Mouse (Mus musculus): ENCODE data around the gene Dab1.

The Dab1 gene

DNA sequence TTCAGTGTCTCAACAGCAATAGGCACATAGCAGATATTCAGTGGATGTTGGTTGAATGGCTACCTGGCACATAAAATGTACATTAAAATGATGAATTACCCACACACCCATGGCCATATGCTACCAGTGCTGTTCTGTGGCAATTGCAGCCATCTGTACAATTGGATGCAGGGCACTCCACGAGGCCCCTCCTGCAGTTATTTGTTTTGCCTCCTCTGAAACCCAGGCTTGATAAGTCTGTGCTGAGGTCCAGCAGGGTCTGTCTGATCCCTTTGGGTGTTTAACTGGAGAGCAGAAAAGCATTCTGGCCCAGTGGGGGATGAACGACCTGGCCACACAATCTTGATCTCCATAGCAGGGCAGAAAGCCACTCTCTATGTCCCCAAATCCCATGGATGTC lies 796.3 kb downstream of the Dab1 start:
- DNase-seq = peak; percentile 73

DNA sequence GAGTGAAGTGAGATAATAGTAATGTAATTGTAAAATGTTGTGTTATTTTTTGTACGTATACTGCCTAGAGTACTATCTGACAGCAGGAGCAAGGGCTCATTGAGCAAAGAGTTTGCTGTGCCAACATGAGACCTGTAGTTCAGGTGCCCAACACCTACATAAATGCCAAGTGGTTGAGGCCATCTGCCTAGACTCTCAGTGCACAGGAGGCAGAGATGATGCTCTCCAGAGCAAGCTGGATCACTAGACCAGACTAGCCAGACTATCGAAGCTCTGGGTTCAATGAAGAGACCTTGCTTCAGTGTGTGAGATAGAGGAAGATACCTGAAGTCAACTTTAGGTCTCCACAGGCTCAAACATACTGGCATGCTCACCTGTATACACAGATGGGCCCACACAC lies 799.2 kb downstream of the Dab1 start:
- peak; percentile 83 for DNase-seq

DNA sequence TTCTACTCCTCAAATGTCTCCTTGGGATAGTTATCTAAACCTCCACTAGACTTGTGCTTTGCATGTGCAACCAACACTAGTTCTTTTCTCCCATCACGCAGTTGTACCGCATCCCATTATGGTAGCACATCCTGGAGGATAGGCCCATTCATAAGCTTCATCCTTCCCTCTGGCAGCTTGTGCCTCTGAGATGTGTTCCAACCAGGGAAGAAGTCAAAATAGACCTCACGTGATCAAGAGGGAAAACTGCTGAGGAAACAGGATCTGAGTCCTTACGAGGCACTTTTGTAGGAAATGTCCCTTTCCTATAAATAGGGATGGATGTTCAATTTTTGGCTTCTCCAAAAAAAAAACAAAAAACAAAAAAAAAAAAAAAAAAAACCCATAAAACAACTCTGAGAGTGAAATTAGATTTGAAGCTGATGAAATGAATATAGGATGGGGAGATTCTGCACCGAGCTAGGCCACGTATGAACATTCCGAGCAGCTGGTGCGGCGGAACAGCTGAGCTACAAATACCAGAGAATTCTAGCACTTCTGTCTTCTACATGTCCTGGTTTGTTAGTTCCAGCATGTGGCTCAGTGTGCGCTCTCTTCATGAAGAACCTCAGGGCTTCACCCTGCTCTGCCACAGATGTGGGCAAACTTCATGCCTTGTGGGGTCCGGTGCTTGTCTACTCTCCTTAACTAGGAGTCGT lies 802.0 kb downstream of the Dab1 start:
- no peak for DNase-seq

DNA sequence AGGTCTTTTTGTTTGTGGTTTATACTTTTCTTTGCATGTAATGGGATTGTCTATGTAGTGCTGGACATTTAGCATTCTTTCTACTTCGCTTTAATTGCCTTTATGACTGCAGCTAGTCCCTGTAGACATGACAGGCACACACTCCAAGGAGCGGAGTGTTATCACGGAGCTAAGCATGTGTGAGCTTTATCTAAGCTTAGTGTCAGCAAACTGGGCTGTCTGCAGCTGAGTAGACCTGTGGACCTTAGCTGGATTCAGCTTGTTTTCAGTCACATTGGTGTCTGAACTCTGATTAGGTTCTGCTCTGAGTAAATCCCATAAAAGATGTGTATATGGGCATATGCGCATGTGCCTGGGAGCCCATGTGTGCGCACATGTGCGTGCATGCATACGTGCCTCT lies 810.0 kb downstream of the Dab1 start:
- DNase-seq = no peak

DNA sequence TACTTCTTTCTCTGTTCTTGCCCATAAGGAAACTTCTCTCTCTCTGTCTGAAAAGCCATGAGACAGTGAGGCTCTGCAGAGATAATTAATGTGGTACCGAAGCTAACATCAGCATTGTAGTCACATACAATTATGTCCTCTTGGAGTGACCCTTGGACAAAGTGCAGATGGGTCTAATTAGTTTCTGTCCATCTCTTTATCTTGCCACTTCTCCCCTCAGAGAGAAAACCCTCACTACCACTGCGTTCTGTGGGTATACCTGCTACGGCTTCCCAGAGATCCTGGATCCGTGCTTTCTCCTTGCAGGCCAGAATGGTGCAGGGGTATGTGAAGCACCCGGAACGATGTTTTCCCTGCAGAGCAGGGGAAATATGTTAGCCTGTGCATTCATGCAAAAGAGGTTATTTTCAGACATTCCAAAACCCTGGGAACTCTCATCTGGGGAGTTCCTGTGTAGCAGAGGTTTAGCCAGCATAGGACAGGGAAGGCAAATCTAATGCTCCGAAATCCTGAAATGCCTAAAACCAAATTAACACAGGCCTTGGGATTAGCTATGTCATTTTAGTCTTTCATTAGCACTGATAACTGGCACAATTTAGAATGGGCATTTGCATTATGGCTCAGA lies 812.2 kb downstream of the Dab1 start:
- DNase-seq = no peak

DNA sequence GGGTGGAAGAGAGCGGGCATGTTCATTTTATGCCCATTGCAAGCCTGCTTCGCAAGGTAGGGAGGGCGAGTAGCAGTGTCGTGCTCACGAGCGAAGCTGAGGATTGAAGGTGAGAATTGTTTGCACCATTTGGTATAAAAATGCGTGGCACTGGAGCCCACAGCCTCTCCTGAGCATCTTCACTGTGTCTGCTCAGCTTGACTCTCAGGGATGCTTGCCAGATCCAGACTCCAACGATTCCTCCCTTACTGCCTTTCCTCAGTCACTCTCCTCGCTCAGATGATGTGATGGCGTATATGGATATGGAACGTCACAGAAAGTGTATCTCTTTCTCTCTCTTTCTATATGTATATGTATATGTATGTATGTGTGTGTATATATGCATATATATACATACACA lies 813.0 kb downstream of the Dab1 start:
- DNase-seq = no peak

DNA sequence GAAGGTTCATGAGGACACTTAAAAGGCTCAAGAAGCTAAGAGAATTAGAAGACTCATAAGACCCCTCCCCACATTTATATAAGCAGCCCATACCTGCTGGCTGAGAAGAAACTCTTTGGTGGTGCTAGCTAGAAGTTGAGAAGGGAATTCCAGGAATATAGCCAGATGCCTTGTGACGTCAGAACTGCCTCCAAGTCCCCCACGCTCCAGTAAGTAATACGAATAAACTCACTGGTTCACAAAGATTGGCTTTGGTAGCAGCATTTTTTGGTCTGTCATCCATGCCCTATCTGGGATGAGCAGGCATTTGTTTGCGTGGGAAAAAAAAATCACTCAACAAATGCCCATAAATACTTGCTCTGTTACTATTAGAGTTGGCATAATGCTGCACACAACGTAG lies 816.6 kb downstream of the Dab1 start:
- no peak for DNase-seq

DNA sequence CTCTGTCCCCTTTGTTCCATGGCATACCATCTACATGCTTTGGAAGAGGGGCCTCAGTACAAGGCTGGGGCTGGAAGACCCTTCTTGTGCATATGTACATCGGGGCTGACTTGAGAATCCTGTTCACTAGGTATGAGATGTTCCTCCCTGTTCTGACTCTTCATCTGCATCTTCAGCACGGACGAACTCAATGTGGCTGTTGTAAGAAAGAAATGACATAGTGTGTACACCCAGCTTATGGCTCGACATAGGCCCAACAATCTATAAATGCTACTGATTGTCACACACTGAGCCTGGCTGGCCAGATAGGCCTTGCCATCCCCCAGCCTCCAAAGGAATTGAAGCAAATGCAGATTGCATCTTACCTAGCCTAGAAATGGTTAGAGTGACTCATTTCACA lies 817.3 kb downstream of the Dab1 start:
- no peak for DNase-seq

DNA sequence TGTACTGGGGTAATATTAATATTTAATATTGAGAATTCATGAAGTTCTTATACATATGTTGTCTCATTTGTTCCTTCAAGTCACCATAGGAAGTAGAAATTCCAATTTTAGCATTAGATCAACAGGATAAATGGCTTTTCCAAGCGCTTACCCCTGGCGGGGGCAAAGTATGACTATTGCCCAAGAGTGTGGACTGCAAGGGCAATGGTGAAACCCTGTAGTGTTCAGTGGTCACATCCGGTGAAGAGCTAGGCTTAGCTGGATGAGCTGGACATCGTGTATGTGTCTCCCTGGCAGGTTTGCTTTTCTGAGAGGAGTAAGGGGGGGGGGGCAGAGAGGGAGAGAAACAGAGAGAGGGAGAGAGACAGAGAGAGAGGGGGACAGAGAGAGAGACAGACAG lies 819.6 kb downstream of the Dab1 start:
- DNase-seq = no peak

DNA sequence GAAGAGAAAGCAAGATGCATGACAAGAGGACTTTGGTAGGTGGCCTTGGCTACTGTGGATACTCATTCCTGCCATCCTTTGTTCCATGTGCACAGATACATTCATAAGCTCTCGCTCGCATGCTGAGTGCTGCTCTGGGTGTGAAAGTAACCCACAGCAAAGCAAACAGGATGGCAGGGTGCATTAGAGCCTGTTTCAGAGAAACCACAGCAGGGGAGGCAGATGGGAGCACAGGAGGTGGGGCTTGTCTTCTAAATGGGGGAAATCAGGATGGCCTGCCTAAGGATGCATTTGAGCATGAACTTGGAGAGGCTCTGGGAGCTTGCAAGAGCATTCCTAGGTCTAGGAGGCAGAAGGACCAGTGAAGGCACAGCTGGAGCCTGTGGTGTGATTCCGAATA lies 820.5 kb downstream of the Dab1 start:
- peak; percentile 74 for DNase-seq

DNA sequence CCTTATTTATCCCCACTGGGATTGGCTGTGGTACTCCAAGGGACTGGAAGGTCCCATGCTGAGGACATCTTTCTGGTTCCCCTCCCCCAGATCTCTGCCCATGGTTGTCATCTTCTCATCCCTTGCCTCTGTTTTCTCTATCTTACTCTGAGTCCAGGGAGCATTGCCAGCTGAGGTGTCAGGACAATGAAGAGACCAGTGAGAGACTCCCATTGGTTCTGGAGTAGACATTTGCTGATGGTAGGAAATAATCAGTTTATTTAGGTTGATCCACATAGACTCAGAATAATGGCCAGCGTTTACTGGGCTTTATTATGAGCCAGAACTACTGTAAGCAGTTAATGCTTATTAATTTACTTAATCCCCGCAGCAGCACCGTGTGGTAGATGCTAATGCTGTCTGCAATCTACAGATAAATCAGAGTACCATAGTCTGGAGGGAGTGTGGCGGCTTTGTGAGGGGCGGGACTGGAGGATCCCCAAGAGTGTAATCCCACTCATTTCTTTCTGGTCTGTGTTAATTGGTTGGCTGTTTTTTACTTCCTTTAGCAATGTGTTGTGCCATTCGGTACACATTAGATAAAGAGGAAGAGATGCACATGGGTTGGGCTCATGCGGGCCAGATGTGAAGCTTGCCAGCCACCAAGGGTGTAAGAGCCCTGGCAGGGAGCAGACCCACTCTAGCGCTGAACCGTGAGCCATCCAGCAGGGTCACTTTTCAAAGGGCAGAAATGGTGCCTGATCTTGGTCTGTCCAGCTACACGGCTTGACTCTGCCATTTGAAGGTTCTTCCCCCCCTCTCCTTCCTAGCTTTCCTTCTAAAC lies 824.0 kb downstream of the Dab1 start:
- DNase-seq = peak; percentile 47

DNA sequence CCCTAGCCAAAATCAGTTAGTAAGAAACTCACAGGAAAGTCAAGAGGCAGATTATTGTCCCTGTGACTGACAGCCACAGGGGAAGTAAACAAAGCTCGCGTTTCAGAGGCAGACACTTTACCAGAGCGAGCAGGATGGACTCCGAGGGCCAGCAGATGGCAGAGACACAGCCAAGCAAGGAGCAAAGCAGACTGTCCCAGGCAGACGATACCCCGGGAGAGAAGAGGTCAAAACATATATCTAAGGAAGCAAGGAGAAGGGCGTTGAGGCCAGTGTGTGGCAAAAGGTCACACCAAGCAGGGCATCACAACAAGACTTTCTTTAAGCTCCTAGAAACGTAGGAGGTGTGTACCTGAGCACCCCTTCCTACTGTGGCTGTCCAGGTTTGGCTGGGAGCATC lies 824.6 kb downstream of the Dab1 start:
- peak; percentile 76 for DNase-seq

DNA sequence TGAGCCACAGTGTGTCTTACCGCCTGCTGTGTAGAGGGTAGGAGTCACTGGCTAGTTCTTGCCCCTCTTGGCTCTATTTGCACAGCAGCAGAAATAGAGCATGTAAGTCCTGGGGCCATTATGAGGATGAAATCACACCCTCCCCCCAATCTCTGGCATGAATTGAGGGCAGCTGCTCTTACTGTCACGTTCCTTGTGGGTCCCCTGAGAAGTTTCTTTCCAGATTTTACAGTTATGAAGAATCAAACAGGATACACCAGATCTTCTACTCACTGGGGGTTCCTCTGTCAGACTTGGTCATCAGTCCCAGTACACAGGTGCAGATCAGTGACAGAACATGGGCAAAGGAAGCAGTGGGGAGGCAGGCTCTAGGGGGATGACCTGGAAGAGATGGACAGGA lies 825.8 kb downstream of the Dab1 start:
- DNase-seq = peak; percentile 59

DNA sequence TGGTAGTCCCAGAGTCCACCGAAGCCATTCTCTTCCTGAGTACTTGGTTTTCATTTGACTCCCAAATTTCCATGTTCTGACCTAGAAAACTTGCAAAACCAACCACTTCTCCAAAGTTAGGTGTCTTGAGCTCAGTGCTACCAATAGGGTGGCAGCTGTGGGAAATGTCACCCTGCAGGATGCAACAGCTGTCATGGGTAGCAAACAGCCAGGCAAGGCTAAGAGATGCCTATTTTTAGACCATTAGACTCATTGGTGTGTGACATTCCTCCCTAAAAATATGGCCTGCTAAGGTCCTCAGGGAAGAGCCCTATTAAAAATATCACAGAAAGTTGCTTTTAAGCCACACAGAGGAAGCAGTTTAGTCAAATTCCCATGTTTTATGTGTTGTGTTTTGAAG lies 829.0 kb downstream of the Dab1 start:
- DNase-seq = no peak

DNA sequence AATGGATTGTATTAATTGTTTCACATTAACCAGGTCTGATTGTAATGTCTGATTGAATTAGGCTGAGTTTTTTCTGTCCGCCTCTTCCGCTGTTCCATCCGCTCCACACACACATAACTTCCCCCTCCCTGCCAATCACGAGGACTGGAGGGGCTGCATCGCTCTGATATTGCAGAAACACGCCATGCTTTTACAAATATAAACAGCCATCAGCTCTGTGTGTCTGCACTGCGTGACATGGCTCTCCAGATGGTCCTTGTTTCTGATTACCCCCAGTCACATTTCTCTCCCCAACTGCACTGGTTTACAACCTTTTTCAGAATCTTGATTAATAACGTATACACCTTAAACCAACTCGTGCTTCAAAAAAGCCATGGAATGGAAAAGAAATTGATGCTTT lies 831.5 kb downstream of the Dab1 start:
- DNase-seq = no peak

DNA sequence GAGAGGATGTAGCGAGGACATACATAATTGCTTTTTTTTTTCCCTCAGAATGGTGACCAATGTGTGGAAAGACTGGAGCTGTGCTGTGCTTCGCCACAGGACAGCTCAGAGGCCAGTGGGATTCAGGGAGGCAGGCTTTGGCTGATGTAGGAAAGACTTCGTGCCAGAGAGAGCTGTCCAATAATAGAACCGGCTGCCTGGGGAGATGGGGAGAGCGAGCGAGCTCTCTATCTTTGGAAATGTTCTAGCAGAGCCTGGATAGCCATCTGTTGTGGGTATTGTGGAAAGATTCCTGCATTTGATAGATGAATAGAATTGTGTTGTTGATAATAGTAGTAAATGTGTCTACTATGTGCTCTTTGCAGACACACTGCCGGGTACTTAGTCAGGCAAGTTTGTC lies 833.4 kb downstream of the Dab1 start:
- peak; percentile 97 for DNase-seq

DNA sequence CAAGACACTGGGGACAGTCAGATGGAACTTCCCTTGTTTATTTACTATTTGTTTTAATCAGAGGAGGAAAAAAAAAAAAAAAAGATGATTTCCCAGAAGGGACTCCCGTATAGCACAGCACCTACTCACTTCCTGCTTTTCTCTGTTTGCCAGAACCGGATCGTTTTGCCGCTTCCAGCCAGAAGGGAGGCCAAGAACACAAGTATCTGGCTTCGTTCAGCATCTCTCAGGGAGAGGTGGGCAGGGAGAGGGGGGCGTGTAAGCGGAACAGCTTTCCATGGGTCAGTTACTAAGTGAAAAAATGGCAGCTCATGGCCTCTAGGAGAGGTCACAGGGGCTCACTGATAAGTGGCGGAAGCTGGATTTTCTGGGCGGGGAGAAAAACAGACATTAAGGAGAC lies 836.0 kb downstream of the Dab1 start:
- no peak for DNase-seq

DNA sequence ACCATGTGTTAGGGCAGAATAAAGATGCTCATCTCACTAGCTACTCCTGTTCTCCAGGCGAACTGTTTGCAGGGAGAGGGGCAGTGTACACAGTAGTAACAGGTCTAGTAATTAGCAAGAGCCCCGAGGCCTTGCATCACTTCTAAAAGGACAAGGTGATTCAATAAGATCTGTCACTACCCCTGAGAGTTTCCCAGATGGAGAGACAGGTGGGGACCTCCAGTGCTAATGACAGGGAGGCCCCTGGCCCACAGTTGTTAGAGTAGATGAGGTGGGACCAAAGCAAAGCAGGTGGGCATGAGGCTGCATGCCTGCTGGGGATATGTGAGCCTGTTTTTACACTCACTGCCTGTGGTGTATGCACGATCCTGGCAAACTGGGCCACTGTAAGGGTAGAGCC lies 836.6 kb downstream of the Dab1 start:
- no peak for DNase-seq

DNA sequence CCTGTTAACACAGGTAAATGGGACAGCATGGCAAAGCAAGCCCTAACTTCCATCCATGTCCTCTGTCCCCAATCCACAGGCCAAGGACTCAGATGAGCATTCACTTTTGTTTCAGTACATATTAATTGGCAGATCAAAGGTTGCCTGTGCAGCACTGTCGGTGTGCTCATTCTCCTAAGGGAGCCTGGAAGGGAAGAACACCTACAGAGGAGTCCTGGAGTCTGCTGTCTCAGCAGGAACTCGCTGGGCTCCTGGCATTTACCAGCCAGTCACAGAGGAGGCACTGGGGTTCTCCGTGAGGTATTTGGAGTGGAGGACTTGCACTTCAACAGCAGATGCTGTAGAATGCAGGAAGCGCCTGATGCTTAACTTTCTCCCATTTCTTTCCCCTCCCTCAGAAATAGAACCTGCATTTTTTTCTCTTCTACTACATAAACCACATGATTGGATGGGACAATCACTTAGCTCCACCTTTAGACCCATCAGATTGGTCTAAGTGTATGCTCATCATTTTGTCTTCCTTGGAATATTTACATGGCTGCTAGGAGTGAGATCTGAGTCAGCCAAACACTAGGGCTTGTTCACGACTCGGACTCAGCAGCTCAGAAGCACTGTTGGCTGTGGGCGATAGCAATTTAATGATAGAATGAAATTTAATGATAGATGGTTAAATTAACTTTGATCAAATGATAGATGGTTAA lies 837.2 kb downstream of the Dab1 start:
- no peak for DNase-seq

DNA sequence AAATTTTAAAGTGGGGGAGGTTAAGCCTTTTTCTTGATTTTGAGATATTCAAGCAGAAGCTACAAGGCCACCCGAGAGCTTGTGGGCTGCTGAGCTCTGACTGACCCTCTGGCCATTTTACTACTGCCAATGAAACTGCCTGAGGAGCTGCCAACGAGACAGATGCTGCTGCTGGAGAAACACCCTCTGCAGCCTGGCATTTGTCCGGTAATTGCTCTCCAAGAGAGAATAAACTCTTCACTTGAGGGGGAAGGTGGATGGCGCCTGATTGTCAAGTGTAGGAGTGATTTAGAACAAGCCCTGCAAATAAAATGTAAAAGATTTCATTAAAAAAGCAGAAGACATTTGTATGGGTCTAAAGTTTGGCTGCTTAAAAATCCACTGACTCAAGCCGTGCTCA lies 839.6 kb downstream of the Dab1 start:
- peak; percentile 88 for DNase-seq

DNA sequence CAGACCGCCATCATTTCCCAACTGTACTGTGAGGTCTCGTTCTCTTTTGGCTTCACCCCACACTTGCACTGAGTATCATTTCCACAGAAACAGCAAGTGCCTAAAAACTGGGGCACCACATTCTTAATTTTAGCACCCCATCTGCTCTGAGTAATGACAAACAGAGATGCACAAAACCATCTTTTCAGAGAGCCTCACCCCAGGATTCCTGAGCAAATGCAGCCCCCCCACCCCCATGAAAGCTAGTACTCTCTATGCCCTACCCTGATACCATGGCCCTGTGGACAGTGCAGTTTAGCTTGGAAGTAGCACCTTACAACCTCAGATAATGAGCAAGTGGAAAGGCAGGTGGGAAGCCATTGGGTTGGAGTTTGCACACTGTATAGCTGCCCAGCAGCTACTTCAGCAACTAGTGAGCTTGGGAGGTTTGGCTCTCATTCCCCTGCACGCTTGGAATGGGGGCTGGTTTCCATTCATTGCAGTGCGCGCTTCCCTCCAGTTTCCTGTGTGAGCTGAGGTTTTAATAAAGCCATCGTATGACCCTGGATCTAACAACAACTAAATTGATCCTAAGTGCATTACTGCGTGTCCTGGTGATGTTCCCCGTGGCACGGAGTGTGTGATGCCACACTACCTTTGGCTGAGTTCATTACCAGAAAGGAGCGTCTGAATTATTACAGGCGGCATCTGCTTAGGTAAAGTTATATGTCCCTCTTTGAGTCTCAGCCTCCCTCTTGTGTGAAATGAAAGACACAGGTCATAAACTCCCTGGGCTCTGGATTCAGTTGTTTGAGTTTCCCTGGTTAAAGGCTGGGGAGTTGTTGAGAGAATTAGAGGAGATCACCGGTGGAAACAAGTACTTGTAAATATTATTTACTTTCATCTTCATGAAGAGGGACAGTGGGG lies 842.2 kb downstream of the Dab1 start:
- DNase-seq = peak; percentile 76
